Mouse (Mus musculus) T-helper 1 cell (primary cell): ENCODE measurements around the gene B3gat1.

Experiments
- in situ Hi-C: fragments of 300-600 bp; cut with MboI, MseI; formaldehyde crosslinking; loops from one replicate; pipeline ENCODE4 v1.15.1; 2025; ENCODE audit warnings: high pct_unique_total_duplicates

The B3gat1 gene

DNA sequence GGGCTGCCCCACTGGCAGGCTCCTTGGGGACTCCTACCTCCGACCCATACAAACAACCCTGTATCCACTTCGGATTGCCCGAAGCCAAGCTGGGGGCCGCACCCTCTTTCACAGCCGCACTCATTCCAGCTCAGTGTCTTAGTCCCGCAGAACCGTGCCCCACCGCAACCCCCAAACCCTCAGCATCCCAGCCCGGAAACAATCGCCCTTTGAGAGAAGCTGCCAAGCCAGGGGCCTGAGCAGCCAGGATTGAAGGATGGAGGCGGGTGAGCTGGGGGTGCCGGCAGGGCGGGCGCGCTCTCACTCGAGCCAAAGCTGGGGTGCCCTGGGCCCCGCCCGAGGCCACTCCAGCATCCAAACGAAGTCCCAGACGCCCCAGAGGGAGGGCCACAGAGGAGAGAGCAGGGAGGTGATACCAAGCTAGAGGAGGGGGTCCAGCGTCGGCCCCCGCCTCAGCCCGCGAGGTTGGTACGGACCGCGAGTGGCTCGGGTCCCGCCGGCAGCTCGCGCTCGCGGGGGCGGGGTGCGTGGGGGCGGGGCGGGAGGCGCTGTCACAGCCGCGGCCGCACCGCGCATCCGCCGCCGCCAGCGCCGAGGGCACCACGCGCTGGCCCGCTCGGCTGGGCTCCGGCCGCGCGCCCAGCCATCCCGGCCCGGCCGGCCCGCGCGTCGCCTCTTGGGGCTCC is at the start of gene B3gat1:
Gene B3gat1 (plus strand): TSS at position 523 of the 686 bp plus-strand sequence.
- in situ Hi-C loops = no loop called here

DNA sequence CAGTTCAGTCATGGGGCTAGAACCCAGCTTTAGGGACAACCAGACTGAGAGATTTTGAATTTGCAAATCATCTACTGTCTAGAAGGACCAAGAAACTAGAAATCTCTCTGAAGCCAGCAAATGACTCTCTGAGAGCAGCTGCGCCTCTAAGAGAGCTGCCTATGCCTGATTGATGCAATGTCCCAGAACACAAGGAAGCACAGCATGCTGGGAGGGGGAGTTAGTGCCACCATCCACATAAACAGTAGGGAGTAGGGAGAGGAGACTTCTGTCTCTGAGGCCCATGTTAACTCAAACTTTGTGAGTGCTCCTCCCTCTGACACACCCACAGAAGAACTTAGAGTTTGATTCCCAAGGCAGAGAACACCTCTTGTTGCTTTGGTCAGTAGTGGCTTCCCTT is 44.4 kb upstream of the B3gat1 start:
- in situ Hi-C loops = no loop called here

DNA sequence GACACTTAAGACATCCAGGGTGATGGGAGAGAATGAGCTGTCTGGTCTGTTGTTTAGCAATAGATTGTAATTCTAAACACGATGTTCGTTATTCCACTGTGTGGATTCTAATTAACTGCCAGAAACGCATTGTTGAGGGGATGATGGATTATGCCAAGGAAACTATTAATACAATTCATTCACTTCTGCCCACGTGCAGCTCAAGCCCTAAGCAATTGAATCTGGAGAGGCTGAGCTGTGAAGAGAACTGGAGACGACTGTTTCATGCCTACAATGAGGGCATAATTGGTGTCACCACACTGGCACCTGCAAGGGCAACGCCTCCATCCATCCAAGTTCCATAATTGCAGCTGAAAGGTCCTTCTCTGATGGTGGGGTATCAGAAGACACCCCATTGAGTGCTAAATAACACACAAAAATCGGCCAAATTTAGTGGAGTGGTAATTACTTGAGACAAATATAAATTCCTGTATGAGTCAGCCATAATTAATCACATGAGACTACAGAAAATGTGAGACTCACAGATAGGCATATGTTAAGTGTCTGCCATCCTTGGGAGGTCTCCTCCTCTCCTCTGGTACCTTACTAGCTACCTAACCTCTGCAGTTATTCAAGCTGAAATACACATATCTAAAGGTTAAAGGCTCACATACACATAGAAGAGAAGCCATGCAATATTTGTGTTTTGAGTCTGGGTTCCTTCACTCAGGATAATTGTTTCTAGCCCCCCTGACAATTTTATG is 43.4 kb upstream of the B3gat1 start:
- in situ Hi-C loops = no loop called here

DNA sequence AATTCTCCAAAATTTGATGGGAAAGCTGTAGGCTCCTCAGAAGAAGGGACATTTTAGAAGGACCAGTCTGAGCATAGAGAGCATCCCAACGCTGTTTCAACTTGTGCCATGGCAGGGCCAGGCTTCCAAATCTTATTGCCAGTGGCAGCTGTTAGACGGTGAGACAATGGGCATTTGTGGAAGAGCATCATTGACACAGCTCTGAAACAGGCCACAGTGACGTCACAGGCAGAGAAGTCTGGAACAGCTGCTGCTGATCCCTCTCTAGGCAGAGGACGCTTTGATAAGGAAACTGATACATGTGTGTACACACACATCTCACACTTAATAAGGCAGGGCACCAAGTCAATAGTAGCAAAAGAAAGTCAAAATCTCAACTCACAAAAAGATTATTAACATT is 40.9 kb upstream of the B3gat1 start:
- in situ Hi-C loops = no loop called here

DNA sequence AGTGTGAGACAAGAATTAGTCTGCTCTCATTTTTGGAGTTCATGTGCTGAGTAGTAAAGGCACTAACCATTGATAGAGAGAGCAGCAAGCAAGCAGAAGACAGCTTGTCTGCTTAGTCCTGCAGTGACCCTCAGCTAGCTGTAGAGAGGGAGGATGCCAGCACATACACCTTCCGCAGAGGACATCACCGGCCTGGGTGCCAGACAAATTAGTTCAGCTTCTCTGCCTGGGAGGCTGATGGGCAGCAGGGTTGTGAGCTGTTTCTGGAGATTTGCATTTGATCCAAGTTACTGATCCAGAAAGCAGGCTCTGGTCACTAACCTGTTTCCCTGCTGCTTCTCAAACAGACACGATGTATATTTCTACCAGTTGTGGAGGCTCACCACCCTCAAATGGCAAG is 38.9 kb upstream of the B3gat1 start:
- in situ Hi-C loops = no loop called here

DNA sequence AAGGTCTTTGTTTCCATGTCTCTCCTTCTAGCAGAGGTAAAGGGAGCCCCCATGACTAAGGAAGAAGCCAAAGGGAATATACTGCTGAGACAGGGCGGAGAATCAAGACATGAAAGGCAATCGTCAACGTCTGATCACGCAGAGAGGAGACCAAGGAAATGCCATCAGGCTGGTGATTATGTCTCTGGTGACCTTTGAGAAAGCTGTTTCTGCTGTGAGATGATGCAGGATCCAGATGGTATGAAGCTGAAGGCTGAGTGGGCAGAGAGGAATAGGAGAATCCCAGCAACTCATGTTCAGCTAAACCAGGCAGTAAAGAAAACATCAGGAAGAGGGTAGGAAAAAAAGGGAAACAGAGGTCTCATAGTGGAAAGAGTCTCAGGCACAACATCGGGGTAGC is 38.4 kb upstream of the B3gat1 start:
- in situ Hi-C loops = no loop called here

DNA sequence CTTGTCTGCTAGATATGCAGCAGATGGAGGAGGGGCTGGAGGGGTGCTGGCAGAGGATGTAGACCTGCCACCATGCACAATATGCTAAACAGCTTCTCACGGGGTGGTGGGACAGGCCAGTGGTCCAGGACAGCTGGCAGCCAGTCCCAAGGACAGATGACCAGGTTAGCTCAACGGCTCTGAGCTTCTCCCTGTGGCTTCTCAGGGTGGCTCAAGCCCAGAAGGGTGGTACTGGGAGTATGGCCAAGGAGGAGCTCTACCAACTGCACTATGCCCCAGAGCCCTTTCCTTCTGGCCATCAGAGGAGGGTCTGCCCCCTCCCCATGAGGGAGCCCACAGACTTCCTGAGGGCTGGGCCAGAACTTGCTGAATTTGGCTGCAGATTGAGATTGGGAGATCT is 35.2 kb upstream of the B3gat1 start:
- in situ Hi-C loops = no loop called here

DNA sequence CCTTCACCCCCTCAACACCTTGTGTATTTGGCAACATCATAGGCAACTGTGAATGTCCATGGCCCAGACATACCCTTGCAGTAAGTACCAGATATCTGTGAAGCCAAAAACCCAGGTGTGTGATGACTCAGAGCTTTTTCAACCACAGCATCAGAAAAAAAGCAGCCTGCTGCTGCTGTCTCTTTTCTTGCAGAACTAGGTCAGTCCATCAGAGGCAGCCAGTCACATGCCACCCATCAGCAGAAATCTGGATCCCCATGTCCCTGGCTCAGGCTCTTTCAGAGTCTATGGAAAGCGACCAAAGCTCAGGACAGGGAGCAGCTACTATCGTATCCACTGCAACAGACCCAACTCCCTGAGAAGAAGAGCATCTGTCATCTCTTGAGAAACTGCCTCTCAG is 33.2 kb upstream of the B3gat1 start:
- in situ Hi-C loops = no loop called here

DNA sequence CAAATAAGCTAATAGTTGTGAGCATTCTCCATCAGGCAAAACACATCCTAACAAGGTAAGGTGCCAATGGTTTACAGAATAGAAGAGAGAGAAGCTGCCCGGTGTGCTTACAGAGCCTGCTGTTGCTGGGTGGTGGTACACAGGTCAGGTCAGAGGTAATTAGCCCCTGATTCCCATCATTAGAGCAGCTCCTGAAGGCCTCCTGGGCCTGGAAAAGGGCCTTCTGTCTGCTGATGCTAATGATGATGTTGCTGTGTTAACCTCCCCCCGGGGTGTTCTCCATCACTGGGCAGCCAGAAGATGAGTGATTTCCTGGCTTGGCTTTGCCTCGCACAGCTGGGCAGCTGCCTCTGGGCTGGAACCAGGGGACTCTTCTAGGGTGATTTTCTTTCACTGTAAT is 15.1 kb upstream of the B3gat1 start:
- in situ Hi-C loops = no loop called here

DNA sequence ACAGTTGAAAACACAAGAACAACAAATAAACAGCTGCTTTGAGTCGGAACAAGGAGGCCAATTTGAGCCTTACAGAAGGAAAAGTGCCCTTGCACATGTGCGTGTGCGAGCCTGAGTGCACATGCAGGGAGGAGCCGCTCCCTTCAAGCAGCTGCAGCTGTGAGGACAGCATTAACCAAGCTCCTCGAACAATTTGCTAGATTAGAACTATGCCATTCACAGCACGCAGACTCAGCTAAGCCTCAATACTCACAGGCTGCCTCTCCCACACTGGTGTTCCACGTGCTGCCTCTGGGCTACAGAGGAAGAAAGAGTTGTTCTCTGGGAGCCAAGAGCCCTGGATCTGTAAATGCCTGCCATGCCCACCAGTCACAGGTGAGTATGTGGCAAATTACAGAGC is 11.8 kb upstream of the B3gat1 start:
- in situ Hi-C loops = loop anchor here (10.0 kb wide), 1 partner anchor 457 kb away; no protein-coding TSS in a partner anchor

DNA sequence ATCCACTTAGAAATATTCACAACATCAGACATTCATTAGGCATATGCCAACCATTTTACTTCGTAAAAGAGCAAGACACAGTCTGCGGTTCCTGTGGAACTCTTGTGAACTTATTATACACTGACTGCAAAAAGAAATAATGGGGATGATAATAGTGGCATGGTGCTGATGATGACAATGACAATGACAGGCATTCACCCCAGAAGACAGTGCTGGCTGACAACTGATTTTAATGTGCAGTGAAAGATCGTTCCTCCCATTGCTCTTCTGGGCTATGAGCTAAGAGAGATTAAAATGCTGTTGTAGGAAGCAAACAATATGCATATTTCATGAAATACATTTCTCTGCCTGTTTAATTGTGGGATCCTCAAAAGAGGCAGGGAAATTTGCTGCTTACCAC is 7.8 kb upstream of the B3gat1 start:
- in situ Hi-C loops = loop anchor here (10.0 kb wide), 1 partner anchor 461 kb away; no protein-coding TSS in a partner anchor

DNA sequence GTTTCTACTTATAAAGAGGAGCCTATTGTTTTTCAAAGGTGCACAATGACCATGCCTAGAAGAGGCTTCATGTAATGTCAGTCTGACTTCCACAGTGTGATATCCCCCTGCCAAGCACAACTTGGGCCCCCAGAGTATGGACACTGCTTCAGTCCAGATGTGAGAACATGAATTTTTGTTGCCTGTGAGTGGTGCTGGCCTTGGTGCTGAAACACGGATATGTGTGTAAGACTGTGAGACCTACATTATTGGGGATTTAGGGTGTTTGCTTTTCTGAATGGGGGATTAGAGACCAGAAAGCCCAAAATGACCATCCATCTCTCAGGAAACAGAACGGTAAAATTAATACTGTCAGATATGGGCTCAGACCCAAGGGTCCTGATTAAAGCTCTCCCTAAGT is 6.1 kb upstream of the B3gat1 start:
- in situ Hi-C loops = loop anchor here (10.0 kb wide), 1 partner anchor 463 kb away; no protein-coding TSS in a partner anchor

DNA sequence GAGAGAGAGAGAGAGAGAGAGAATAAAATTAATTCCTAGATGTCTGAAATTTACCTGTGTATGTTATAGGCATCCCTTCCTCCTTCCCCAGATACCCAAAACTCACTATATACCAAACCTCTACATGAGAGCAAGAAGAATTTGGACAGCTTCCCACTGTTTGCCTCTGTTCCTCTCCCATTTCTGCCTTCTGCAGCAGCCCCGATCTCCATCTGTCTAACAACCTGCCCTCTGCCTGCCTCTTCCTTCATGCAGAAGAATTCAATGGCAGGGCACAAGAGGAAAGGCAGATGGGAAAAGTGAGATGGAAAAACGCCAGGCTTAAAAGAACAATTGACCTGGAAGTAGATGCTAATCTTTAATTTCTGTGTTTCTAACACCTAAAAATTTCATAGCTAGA is 5.0 kb upstream of the B3gat1 start:
- in situ Hi-C loops = loop anchor here (10.0 kb wide), 1 partner anchor 464 kb away; no protein-coding TSS in a partner anchor

DNA sequence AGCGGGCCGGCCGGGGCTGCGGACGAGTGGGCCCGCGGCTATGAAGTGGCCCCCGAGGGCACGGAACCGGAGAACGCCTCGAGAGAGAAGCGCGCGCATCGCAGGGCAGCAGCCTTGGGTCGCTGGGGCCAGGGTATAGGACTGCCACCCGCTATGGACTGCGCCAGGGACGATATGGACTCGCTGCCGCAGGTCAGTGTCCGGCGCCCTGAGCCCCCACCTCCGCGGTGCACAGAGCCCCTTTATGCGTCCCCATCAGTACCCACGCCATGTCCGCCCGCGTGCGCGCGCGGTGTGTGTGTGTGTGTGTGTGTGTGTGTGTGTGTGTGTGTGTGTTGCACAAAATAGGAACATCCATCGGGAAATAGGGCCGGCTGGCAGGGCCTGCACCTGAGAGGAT is 458 bp downstream of the B3gat1 start:
- in situ Hi-C loops = no loop called here

DNA sequence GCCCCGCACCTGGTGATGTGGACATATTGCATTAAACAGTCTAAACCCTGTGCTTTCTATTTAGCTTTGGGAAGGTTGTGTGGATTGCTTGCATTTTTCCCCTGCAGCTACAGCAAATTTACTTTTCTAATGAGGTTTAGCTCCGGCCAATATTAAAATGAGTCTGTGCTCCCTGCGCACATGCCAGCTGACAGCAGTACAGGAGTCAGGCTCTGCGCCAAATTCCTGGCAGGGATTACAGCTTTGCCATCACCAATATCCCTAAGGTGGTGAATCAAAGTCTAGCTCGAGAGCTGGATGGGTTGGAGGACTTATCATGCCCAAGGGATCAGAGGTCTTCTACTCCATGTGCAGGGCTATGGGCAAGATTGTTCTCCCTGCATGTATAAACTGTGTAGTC is 3.6 kb downstream of the B3gat1 start:
- in situ Hi-C loops = no loop called here

DNA sequence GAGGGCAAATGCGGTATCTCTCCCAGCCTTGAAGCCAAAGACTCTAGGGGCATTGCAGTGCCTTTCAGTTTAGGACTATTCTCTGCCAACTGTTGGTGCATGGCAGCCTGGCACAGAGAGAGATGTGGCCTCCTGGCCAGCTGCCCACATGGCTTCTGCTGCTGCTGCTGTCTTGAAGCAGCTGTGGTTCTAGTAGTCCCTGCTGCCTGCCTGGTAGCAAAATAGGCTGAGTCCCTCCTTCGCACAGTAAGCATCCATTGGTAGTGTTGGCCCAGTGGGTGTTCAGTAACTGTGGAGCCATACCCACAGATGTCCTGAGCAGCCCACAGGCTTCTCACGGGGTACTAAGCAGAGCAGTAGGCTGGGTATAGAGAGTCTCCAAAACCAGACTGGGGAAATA is 9.3 kb downstream of the B3gat1 start:
- in situ Hi-C loops = no loop called here

DNA sequence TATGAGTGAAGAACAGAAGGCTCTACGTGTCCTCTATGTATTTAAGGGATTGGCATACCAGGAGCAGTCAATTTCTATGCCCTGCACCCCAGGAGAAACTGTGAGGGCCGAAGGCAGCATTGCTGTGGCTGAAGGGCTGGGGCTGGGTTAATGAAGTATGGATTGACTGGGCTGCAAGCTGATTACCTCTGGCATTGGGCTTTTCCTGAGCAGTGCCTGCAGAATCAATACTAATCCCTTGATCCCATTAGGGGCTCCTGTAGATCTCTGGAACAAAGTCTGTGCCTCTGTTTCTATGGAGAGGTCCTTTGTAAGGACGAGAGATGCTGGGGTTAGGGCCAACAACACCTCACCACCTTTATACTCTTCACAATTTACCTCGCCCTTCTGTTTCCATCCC is 13.6 kb downstream of the B3gat1 start:
- in situ Hi-C loops = no loop called here

DNA sequence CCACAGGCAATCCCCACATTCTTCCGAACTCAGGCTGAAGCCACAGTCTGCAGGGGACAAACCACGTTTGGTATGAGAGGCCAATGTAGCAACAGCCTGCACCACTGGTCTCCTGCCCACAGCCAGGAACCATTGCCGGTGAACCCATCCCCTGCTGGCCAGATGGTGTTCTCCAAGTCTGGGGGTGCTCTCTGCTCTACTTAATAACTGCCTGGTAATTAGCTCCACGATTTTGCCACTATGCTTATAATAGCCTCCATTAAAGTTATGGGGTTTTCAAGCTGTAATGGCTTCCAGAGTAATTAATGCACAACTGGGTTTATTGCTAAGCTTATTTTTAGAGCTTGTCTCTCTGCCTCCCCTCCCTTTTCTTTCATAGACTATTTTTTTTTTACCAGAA is 15.4 kb downstream of the B3gat1 start:
- in situ Hi-C loops = no loop called here

DNA sequence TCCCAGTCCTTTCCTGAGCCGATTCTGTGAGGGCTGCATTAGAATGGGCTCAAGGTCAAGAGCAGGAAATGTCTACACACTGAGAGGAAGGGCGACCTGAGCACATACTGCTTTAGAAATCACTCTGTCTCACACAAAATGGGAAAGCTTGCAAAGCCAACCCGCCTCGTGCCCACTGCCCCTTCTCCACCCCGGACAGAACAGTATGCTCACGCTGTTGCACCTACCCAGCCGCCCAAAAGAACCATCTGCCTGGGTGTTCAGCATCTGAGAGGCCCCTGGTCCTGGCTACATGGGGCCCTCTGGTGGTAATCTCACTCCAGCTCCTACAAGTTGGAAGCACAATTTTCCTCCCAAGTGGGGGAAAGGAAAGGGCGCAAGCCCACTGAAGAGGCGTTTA is 26.6 kb downstream of the B3gat1 start:
- in situ Hi-C loops = no loop called here

DNA sequence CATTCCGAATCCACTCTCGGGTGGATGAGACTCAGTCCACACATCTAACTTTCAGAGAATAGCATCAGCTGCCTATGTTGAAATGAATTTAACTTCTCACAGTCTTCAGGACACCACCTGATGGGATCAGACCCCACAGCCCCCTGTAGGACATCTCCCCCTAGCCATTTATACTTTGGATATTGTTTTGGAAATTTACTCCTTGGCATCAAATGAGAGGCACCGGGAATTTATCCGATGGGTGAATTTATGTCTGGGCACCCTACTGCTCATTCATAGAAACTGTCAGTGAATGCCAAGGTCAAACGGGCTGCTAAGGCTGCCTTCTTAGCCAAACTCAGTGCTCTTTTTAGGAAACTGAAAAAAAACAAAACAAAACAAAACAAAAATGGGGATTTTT is 27.0 kb downstream of the B3gat1 start:
- in situ Hi-C loops = no loop called here

DNA sequence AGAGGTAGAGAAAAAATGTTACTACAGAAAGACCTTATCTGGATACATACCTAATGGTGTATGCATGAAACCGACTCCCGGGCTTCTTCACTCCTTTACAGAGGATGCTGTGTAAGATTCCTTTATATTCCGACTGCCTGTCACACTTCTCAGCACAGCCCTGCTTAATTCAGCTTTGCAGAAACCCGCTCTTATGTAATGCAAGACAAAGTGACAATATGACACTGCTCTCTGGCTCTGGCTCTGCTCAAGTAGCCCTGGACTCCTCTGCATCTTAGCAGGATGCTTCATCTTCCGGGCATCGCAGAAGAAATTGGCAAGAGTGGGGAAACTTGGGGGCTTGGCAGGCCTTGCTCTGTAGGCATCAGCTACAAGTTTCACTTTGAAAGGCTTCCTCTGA is 28.9 kb downstream of the B3gat1 start:
- in situ Hi-C loops = no loop called here

DNA sequence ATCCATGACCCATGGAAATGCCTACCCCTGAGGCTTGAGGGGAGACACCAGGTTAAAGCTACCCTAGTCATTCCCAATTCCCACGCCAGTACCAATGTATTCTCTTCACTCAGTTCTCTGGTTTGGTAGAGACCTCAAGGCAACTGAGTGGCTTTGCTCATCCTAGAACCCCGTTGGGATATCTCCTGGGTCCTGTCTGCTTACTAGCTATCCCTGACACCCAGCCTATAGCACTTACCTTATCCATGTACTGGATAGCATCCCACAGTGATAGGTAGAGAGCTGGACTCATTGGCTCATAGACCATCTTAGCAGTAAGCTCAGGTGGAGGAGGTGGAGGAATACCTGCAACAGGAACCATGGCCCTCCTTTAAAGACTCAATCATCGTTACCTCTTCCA is 34.7 kb downstream of the B3gat1 start:
- in situ Hi-C loops = loop anchor here (5.0 kb wide), 1 partner anchor 1121 kb away; no protein-coding TSS in a partner anchor

DNA sequence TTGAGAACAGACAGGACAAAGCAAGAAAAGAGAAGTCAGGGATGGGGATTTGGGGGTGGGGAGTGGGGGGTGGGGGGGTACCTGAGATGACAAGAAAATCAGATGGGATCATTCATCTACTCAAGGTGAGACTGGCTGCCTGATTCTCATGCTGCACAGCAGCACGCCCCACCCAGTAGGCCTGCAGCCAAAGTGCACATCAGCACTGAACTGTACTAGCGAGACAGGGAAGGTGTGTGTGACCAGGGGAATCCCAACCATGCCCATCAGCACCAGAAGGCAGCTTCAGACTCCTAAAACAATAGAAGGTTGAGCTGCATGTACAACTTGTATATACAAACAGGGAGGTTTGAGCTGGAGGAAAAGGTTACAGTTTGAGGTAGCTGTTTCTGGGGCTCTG is 42.2 kb downstream of the B3gat1 start:
- in situ Hi-C loops = no loop called here
